Mouse (Mus musculus) MEL (cell line): Measurements from ENCODE around the gene Rad51b. TPM values are rescaled to one million over a fixed set of nuclear protein-coding genes. Genes with fewer than 3 reads are reported as not detected.

Source experiments
- DNase-seq: peaks from one replicate; pipeline ENCODE4 v3.0.0; 2011; ENCODE audit warnings: low read depth, low spot score
- H3K27ac ChIP-seq: 2 replicates; pipeline ENCODE4 v1.5.1; 2012; ENCODE audit warnings: low read depth, mild to moderate bottlenecking, control low read depth, low read length, moderate library complexity; ENCODE audit not compliant: control insufficient read depth
- H3K27me3 ChIP-seq, 2 experiments: fragments of 150-350 bp in 1 of 2; sonication (generic) in 1 of 2; 2 replicates each; pipeline ENCODE4 v1.6.1; 2012; ENCODE audit warnings: low read length in 2 of 2, mild to moderate bottlenecking in 2 of 2, improper control_type of control experiment in 1 of 2, moderate library complexity in 1 of 2; ENCODE audit not compliant: insufficient read depth in 2 of 2, control insufficient read depth in 1 of 2
- H3K36me3 ChIP-seq, 2 experiments: 2 replicates each; pipeline ENCODE4 v1.6.1; 2012 to 2014; ENCODE audit warnings: low read length in 2 of 2, improper control_type of control experiment in 1 of 2, inconsistent platforms in 1 of 2, mild to moderate bottlenecking in 1 of 2; ENCODE audit not compliant: insufficient read depth in 2 of 2, control insufficient read depth in 1 of 2
- H3K4me1 ChIP-seq, 2 experiments: fragments of 150-350 bp in 1 of 2; sonication (generic) in 1 of 2; 2 replicates each; pipeline ENCODE4 v1.6.1; 2012; ENCODE audit warnings: low read length in 2 of 2, improper control_type of control experiment in 1 of 2, mild to moderate bottlenecking in 1 of 2; ENCODE audit not compliant: insufficient read depth in 2 of 2, control insufficient read depth in 1 of 2
- H3K4me3 ChIP-seq, 2 experiments: fragments of 150-350 bp in 1 of 2; sonication (generic) in 1 of 2; 2 replicates each; pipeline ENCODE4 v1.5.1; 2012; ENCODE audit warnings: low read depth in 2 of 2, low read length in 2 of 2, mild to moderate bottlenecking in 2 of 2, moderate library complexity in 2 of 2, control low read depth in 1 of 2, improper control_type of control experiment in 1 of 2; ENCODE audit not compliant: control insufficient read depth in 1 of 2, insufficient read depth in 1 of 2
- H3K79me2 ChIP-seq: 2 replicates; pipeline ENCODE4 v1.6.1; 2012; ENCODE audit warnings: mild to moderate bottlenecking, low read length, moderate library complexity; ENCODE audit not compliant: control insufficient read depth, poor library complexity, insufficient read depth
- H3K9ac ChIP-seq: 2 replicates; pipeline ENCODE4 v1.6.1; 2012; ENCODE audit warnings: low read depth, mild to moderate bottlenecking, control low read depth, low read length, moderate library complexity; ENCODE audit not compliant: control insufficient read depth, poor library complexity, severe bottlenecking
- H3K9me3 ChIP-seq: fragments of 150-350 bp; sonication (generic); replicated peaks from 2 replicates; pipeline ENCODE4 v1.6.1; 2012; ENCODE audit warnings: mild to moderate bottlenecking, low read length, improper control_type of control experiment, moderate library complexity; ENCODE audit not compliant: insufficient read depth
- CHD1 ChIP-seq: IDR thresholded peaks from 2 replicates; pipeline ENCODE4 v1.6.1; 2012; ENCODE audit warnings: low read depth, mild to moderate bottlenecking, inconsistent platforms, low read length, improper control_type of control experiment
- CHD2 ChIP-seq: IDR thresholded peaks from 2 replicates; pipeline ENCODE4 v1.6.1; 2011; ENCODE audit warnings: low read length, improper control_type of control experiment
- E2F4 ChIP-seq: IDR thresholded peaks from 2 replicates; pipeline ENCODE4 v1.6.1; 2011; ENCODE audit warnings: low read depth, low read length, improper control_type of control experiment, borderline replicate concordance
- EP300 ChIP-seq, 2 experiments: IDR thresholded peaks; 2 replicates each; pipeline ENCODE4 v1.6.1; 2011; ENCODE audit warnings: improper control_type of control experiment in 2 of 2, low read length in 2 of 2, low read depth in 1 of 2, mild to moderate bottlenecking in 1 of 2
- ETS1 ChIP-seq: IDR thresholded peaks from 2 replicates; pipeline ENCODE4 v1.6.1; 2012; ENCODE audit warnings: low read depth, mild to moderate bottlenecking, inconsistent platforms, low read length, improper control_type of control experiment, moderate library complexity
- GATA1 ChIP-seq: IDR thresholded peaks from 2 replicates; pipeline ENCODE4 v1.6.1; 2011; ENCODE audit warnings: low read depth, low read length, improper control_type of control experiment
- HCFC1 ChIP-seq: IDR thresholded peaks from 2 replicates; pipeline ENCODE4 v1.6.1; 2012; ENCODE audit warnings: low read depth, mild to moderate bottlenecking, inconsistent platforms, low read length, improper control_type of control experiment, moderate library complexity
- KAT2A ChIP-seq: conservative IDR thresholded peaks from 2 replicates; pipeline ENCODE4 v1.6.1; 2012; ENCODE audit warnings: low read depth, low read length, improper control_type of control experiment, inconsistent platforms
- MAFK ChIP-seq: IDR thresholded peaks from 2 replicates; pipeline ENCODE4 v1.6.1; 2011; ENCODE audit warnings: low read depth, mild to moderate bottlenecking, low read length, improper control_type of control experiment, borderline replicate concordance
- MAX ChIP-seq: IDR thresholded peaks from 2 replicates; pipeline ENCODE4 v1.6.1; 2011; ENCODE audit warnings: low read length, improper control_type of control experiment
- MYB ChIP-seq: IDR thresholded peaks from 2 replicates; pipeline ENCODE4 v1.6.1; 2011; ENCODE audit warnings: mild to moderate bottlenecking, low read depth, low read length, improper control_type of control experiment
- NELFE ChIP-seq: IDR thresholded peaks from 2 replicates; pipeline ENCODE4 v1.6.1; 2011; ENCODE audit warnings: low read depth, low read length, improper control_type of control experiment
- NRF1 ChIP-seq: IDR thresholded peaks from 2 replicates; pipeline ENCODE4 v1.6.1; 2014; ENCODE audit warnings: low read depth, mild to moderate bottlenecking, inconsistent platforms, low read length, improper control_type of control experiment, moderate library complexity; ENCODE audit not compliant: poor library complexity, insufficient read depth, severe bottlenecking
- RAD21 ChIP-seq: IDR thresholded peaks from 2 replicates; pipeline ENCODE4 v1.6.1; 2011; ENCODE audit warnings: mild to moderate bottlenecking, low read depth, low read length, improper control_type of control experiment
- SMC3 ChIP-seq: IDR thresholded peaks from 2 replicates; pipeline ENCODE4 v1.6.1; 2011; ENCODE audit warnings: low read depth, low read length, improper control_type of control experiment
- TBP ChIP-seq: IDR thresholded peaks from 2 replicates; pipeline ENCODE4 v1.8.0; 2011; ENCODE audit warnings: low read depth, low read length, improper control_type of control experiment
- UBTF ChIP-seq: IDR thresholded peaks from 2 replicates; pipeline ENCODE4 v1.6.1; 2012; ENCODE audit warnings: low read depth, mild to moderate bottlenecking, inconsistent platforms, low read length, improper control_type of control experiment, moderate library complexity, borderline replicate concordance; ENCODE audit not compliant: insufficient read depth
- USF1 ChIP-seq: IDR thresholded peaks from 2 replicates; pipeline ENCODE4 v1.6.1; 2014; ENCODE audit warnings: low read depth, mild to moderate bottlenecking, inconsistent platforms, low read length, improper control_type of control experiment, moderate library complexity
- ZKSCAN1 ChIP-seq: IDR thresholded peaks from 2 replicates; pipeline ENCODE4 v1.6.1; 2012; ENCODE audit warnings: low read depth, mild to moderate bottlenecking, inconsistent platforms, low read length, improper control_type of control experiment, moderate library complexity
- ZNF384 ChIP-seq: IDR thresholded peaks from 2 replicates; pipeline ENCODE4 v1.6.1; 2012; ENCODE audit warnings: low read depth, mild to moderate bottlenecking, inconsistent platforms, low read length, improper control_type of control experiment
- polyA plus RNA-seq, 2 experiments: library from polyadenylated mRNA; stranded (reverse) in 1 of 2; unstranded in 1 of 2; fragments of >175 nt in 1 of 2; fragments of >200 nt in 1 of 2; gene quantifications; 2 replicates each; pipeline versions ENCODE4 v1.2.1 to v1.2.4; 2012; ENCODE audit warnings: low replicate concordance in 2 of 2, low read depth in 1 of 2; ENCODE audit not compliant: insufficient read length in 2 of 2, insufficient read depth in 1 of 2, missing spikeins in 1 of 2
- total RNA-seq: library from RNA; depleted of rRNA; stranded (reverse); fragments of 300-350 nt; gene quantifications from 2 replicates; pipeline ENCODE4 v1.2.3, GENCODE M21; 2012

Rad51b gene
- total and polyA plus RNA-seq, 3 experiments, result 3.6 to 5.7 TPM; not detected in 1

DNA sequence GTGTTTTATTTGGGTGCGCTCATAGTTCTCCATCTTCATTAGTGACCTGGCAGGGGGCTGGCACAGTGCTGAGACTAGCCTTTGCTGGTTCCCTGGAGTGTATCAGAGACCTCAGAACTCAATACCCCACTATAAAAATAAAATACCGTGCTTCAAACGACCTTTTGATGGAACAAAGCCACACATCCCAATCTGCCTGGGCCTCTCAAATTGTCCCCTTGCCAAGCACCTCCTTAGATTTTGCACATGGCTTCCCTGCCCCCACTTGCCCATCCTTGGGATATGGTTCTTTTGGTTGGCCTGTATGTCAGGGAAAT lies 158.7 kb downstream of the Rad51b start:
- no peaks in the 10 kb centered on the region for H3K9me3 ChIP-seq
- H3K36me3 ChIP-seq, result no peaks in the 10 kb centered on the region
- no peaks in the 10 kb centered on the region for H3K27me3 ChIP-seq
- no peak for TF ChIP-seq SMC3
- no peak for TF ChIP-seq ZKSCAN1
- TF ChIP-seq ETS1, result no peak
- no peak for TF ChIP-seq UBTF
- TF ChIP-seq CHD1, result no peak
- no peak for TF ChIP-seq HCFC1
- TF ChIP-seq, all 39 proteins: peak for 0
- no peak overlapping the region for H3K9ac ChIP-seq
- no peak overlapping the region for H3K4me3 ChIP-seq
- H3K27ac ChIP-seq, result no peak overlapping the region
- H3K79me2 ChIP-seq, result no peaks in the 10 kb centered on the region
- no peaks in the 10 kb centered on the region for H3K4me1 ChIP-seq
- no peak for DNase-seq

DNA sequence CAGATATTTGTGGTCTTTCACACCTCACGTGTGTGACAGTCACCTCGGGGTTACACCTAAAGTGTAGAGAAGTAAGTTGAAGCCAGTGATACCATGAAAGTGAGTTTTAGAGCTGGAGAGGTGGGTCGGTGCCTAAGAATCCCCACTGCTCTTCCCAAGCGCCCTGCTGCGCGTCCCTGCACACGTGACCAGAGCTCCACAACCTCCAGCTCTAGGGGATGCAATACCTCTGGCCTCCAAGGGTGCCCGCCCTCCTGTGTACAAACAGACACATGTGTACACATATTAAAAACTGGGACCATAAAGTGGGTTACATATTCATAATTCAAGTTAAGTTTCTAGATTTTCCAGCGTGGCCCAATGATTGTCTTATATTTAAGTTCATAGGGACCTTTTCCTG lies 159.2 kb downstream of the Rad51b start:
- Histone ChIP-seq H3K36me3 (no peaks in the 10 kb centered on the region), H3K9ac (no peak overlapping the region), H3K27ac (no peak overlapping the region), H3K4me3 (no peak overlapping the region), H3K9me3 (no peaks in the 10 kb centered on the region), H3K27me3 (no peaks in the 10 kb centered on the region), H3K4me1 (no peaks in the 10 kb centered on the region), H3K79me2 (no peaks in the 10 kb centered on the region)
- TF ChIP-seq EP300 (IDR thresholded peaks at IDR 0.05; ENCODE audit: low read depth in 1 of 2, low read length in 2 of 2), result no peak
- TF ChIP-seq MAFK, result no peak
- no peak for TF ChIP-seq MAX
- TF ChIP-seq USF1, result no peak
- TF ChIP-seq UBTF, result no peak
- TF ChIP-seq CHD1, result no peak
- TF ChIP-seq MYB, result no peak
- TF ChIP-seq GATA1, result no peak
- TF ChIP-seq CHD2, result no peak
- TF ChIP-seq ZNF384, result no peak
- no peak for TF ChIP-seq NRF1
- TF ChIP-seq KAT2A, result no peak
- no peak for TF ChIP-seq SMC3
- TF ChIP-seq TBP, result no peak
- no peak for TF ChIP-seq NELFE
- TF ChIP-seq RAD21, result no peak
- no peak for TF ChIP-seq E2F4
- no peak for DNase-seq
